Mouse (Mus musculus): Measurements from ENCODE around the gene Ncf2. TPM values are rescaled to one million over a fixed set of nuclear protein-coding genes. Genes with fewer than 3 reads are reported as not detected.

Ncf2 gene
- polyA plus RNA-seq, 1 experiment: 8.7 TPM

- DNase-seq (ENCODE audit: low spot score): no peak
These were observed 3.2 kb upstream of the Ncf2 start for GRCm38 (mm10) chr1:152796683-152797263.

- DNase-seq (ENCODE audit: low spot score): no peak
These were observed 1.9 kb upstream of the Ncf2 start for GRCm38 (mm10) chr1:152798125-152798524.

GRCm38 (mm10) chr1:152800633-152801176 is 711 bp downstream of the Ncf2 start:
- no peak for DNase-seq (ENCODE audit: low spot score)

GRCm38 (mm10) chr1:152804907-152805306 is 4.9 kb downstream of the Ncf2 start:
- DNase-seq (ENCODE audit: low spot score): no peak

DNA sequence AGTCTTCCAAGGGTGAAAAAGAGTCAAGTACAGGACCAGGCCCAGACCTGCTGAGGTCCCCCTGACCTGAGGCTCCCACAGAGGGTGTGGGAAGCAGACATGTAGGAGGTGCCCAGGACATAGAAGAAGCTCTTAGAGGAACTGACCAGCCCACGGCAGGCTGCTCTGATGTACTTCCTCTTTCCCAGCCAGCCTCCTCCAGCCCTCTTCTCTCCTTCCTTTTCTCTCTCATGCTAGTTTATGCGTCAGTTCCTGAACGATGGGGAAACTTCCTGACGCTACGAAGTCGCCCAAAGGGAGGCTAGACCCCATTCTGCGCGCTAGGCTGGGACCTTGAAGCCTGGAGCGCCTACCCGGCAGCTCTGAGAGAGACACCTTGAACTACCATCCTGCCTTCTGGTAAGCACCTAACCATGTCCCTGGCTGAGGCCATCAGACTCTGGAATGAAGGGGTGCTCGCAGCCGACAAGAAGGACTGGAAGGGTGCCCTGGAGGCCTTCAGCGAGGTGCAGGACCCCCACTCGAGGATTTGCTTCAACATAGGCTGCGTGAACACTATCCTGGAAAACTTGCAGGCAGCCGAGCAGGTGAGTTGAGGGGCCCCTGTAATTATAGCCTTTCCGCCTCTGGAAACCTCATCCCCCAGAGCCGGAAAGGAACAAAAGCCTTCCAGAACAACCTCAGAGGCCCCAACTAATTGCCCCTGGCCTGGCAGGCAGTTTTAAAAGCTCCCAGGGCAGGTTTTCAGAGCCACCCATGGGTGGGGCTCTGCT is 7.8 kb downstream of the Ncf2 start:
- DNase-seq (ENCODE audit: low spot score): no peak

- DNase-seq (ENCODE audit: low spot score): no peak
These were observed 8.3 kb downstream of the Ncf2 start for GRCm38 (mm10) chr1:152808392-152808680.

GRCm38 (mm10) chr1:152809541-152810252 is 9.7 kb downstream of the Ncf2 start:
- DNase-seq (ENCODE audit: low spot score): no peak

GRCm38 (mm10) chr1:152810533-152811439 is 10.8 kb downstream of the Ncf2 start:
- DNase-seq (ENCODE audit: low spot score): no peak

GRCm38 (mm10) chr1:152815265-152815701 is 15.3 kb downstream of the Ncf2 start:
- no peak for DNase-seq (ENCODE audit: low spot score)

DNA sequence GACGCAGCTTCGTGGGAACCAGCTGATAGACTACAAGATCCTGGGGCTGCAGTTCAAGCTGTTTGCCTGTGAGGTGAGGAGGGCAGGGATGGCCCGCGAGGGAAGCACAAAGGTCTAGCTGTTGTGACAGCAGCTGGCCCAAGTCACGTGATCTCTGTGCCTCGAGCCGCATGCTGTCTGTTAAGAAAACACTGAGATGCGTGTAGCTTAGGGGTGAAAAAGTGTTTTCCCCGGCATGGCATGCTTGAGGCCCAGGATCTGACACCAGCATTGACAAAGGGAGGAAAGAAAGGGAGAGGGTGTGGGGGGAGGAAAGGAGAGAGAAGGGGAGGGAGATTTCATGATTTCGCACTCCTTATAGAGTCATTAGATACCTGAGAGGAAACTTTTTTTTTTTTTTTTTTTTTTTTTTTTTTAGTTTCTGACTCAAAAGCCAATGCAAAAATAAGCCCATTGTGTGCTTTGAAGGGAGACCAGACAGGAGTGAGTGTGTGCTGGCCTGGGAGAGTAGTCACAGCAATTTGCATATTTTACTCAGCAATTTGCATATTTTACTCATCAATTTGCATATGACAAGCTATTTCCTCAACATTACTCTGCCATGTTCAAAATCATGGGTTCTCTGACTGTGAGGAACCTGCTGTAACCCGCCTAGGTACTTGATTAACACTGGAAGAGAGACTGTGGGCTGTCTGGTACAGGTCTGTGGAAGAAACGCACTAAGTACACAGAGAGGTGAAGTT is 17.2 kb downstream of the Ncf2 start:
- no peak for DNase-seq (ENCODE audit: low spot score)

DNA sequence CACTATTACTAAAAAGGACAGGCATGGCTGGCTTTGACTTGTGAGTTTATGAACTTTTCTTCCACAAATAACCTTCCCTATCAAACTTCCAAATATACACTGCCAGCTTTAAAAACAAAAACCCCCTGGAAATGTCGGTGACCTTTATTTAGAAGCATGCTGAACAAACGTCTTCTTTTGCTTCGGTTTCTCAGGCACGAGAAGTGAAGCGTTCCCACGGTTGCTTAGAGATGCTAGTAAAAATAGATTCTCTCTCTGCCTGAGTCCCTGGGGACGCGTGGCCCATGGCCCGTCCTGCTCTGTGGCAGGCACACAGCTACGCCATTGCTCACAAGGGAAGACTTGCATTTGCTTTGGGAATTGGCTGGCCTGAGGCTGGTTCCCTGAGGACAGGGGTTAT is 17.8 kb downstream of the Ncf2 start:
- DNase-seq (ENCODE audit: low spot score): no peak

DNA sequence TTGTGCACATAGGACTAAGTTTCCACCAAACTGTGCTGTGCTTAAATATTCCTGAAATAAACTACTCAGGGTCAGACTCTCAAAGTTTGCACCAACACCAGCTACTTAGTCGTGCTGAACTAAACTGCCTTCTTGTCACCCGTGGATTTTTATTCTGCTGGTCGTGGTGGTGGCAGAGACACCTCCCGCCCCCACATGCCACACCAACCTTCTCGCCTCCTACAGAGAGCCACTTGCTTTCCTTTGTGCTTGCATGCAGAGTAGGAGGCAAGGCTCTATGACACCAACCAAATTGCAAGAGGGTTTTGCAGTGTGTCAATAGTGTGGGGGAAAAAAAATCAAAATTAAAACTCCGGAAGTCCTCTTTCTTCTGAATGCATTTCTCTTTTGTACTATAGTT is 19.6 kb downstream of the Ncf2 start:
- DNase-seq (ENCODE audit: low spot score): no peak

GRCm38 (mm10) chr1:152820911-152821695 is 21.1 kb downstream of the Ncf2 start:
- no peak for DNase-seq (ENCODE audit: low spot score)

DNA sequence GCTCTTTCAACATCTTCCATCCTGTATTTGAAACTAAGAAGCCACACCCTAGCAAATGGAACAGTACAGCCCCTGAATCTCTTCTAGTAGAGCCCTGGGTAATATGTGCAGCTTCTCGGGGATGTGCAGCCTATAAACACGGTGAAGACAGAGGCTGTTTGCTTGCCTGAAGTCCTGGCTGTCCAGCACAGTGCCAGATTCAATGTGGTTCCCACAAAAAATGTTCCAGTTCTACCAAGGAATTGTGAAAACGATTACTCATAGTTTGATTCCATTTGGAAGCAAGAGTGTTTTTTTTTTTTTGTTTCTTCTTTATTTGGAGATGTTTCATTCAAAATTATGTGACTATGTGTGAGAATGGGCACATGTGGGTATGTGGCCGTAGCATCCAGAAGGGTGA is 21.8 kb downstream of the Ncf2 start:
- no peak for DNase-seq (ENCODE audit: low spot score)

GRCm38 (mm10) chr1:152824206-152824605 is 24.2 kb downstream of the Ncf2 start:
- DNase-seq (ENCODE audit: low spot score): no peak

DNA sequence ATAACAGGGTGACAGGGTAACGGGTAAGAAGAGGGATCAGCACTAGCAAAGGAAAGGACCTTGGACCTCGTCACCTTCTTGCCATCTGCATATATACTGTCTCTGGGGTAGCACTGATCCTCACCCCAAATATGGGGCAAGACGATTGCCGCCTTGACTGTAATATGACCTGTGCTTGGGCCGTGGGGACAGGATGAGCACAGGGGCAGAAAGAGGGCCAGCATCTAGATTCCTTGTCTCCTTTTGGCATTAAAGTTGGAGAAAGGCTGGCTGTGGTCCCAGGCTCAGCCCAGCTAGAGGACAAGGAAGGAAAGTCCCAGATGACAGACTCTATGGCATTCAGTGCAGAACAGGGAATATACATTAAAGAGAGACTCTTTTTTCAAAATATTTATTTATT is 26.5 kb downstream of the Ncf2 start:
- no peak for DNase-seq (ENCODE audit: low spot score)

- DNase-seq (ENCODE audit: low spot score): no peak
These were observed 28.2 kb downstream of the Ncf2 start for GRCm38 (mm10) chr1:152828168-152828567.

DNA sequence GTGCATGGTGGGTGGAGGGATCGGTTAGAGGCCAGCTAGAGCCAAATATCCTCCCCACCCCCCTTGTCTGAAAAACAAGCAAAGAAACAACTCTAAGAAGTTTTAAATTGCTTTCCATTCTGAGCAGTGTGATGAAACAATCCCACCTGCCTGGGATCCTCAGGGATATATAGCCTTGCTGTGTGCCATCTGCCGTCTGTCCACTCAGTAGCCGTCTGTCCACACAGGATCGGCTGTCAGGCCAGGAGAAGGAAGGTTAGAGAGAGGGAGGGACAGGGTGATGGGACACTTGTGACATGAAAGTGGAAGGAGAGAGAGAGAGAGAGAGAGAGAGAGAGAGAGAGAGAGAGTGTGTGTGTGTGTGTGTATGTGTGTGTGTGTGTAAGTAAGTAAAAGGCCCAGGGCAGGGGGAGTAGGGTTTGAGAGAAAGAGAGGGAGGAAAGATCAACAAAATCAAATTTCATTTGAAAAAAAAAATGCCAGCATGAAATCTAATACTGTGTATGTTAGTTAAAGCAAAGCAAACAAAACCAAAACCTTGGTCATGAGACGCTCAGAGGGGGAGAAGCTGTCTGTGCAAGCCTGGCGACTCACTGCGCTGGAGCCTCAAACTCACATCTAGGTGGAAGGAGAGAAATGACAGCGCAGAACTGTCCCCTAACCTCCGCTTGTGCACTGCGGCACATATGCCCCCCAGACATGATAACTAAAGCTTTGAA is 28.8 kb downstream of the Ncf2 start:
- DNase-seq (ENCODE audit: low spot score): no peak

- DNase-seq (ENCODE audit: low spot score): no peak
These were observed 30.1 kb downstream of the Ncf2 start for GRCm38 (mm10) chr1:152830054-152830453.

GRCm38 (mm10) chr1:152831003-152831402 is 31.0 kb downstream of the Ncf2 start:
- DNase-seq (ENCODE audit: low spot score): no peak

Measured in urinary bladder, adult 2 months (tissue).